Mouse (Mus musculus) CH12.LX (cell line): ENCODE data around the gene Fyttd1. TPM values are rescaled to one million over a fixed set of nuclear protein-coding genes. Genes with fewer than 3 reads are reported as not detected.

Experiments
- DNase-seq: peaks from one replicate; pipeline ENCODE4 v3.0.0-alpha.2; 2013; ENCODE audit errors: extremely low read depth
- H3K27ac ChIP-seq: 2 replicates; pipeline ENCODE4 v1.5.1; 2012; ENCODE audit warnings: low read depth, mild to moderate bottlenecking, control low read depth, moderate library complexity; ENCODE audit not compliant: insufficient read depth
- H3K27me3 ChIP-seq: replicated peaks from 2 replicates; pipeline ENCODE3; 2012; ENCODE audit warnings: inconsistent platforms
- H3K36me3 ChIP-seq, 2 experiments: replicated peaks in 1 of 2; 2 replicates each; pipeline versions ENCODE3 to v1.6.1; 2012; ENCODE audit warnings: inconsistent platforms in 1 of 2, low read length in 1 of 2, mild to moderate bottlenecking in 1 of 2, mixed read lengths in 1 of 2, moderate library complexity in 1 of 2; ENCODE audit not compliant: control insufficient read depth in 1 of 2, insufficient read depth in 1 of 2
- H3K4me1 ChIP-seq, 2 experiments: 2 replicates each; pipeline ENCODE4 v1.6.1; 2012; ENCODE audit warnings: inconsistent platforms in 1 of 2, moderate library complexity in 1 of 2; ENCODE audit not compliant: insufficient read depth in 2 of 2, control insufficient read depth in 1 of 2
- H3K4me2 ChIP-seq: 2 replicates; pipeline ENCODE4 v1.6.1; 2012; ENCODE audit warnings: low read depth, mild to moderate bottlenecking, control low read depth; ENCODE audit not compliant: poor library complexity, insufficient read depth, severe bottlenecking
- H3K4me3 ChIP-seq, 3 experiments: fragments of 150-350 bp in 1 of 3; sonication (generic) in 1 of 3; replicated peaks in 1 of 3; 2 replicates each; pipeline versions ENCODE3 to v1.5.1; 2011 to 2012; ENCODE audit warnings: low read depth in 2 of 3, low read length in 2 of 3, mild to moderate bottlenecking in 2 of 3, moderate library complexity in 2 of 3, control low read depth in 1 of 3, improper control_type of control experiment in 1 of 3, inconsistent platforms in 1 of 3, mixed read lengths in 1 of 3; ENCODE audit not compliant: poor library complexity in 1 of 3
- H3K79me2 ChIP-seq: replicated peaks from 2 replicates; pipeline ENCODE4 v1.6.1; 2012; ENCODE audit warnings: mild to moderate bottlenecking, moderate library complexity; ENCODE audit not compliant: control insufficient read depth, poor library complexity, insufficient read depth, severe bottlenecking; ENCODE audit errors: extremely low read depth
- H3K9ac ChIP-seq: 2 replicates; pipeline ENCODE4 v1.6.1; 2012; ENCODE audit warnings: low read depth, mild to moderate bottlenecking, control low read depth, moderate library complexity; ENCODE audit not compliant: insufficient read depth
- H3K9me3 ChIP-seq: replicated peaks from 2 replicates; pipeline ENCODE3; 2012; ENCODE audit warnings: low read length, inconsistent platforms, mixed read lengths
- BHLHE40 ChIP-seq: IDR thresholded peaks from 2 replicates; pipeline ENCODE4 v1.6.1; 2011; ENCODE audit warnings: mild to moderate bottlenecking, low read depth, low read length, improper control_type of control experiment
- CHD1 ChIP-seq: IDR thresholded peaks from 2 replicates; pipeline ENCODE4 v1.6.1; 2012; ENCODE audit warnings: low read depth, low read length, improper control_type of control experiment, inconsistent platforms
- CTCF ChIP-seq, 2 experiments: IDR thresholded peaks in 1 of 2; conservative IDR thresholded peaks in 1 of 2; 2 replicates each; pipeline ENCODE4 v1.5.1; 2011 to 2012; ENCODE audit warnings: low read depth in 2 of 2, low read length in 2 of 2, improper control_type of control experiment in 1 of 2, inconsistent platforms in 1 of 2, mild to moderate bottlenecking in 1 of 2, moderate library complexity in 1 of 2
- E2F4 ChIP-seq: IDR thresholded peaks from 2 replicates; pipeline ENCODE4 v1.6.1; 2011; ENCODE audit warnings: low read depth, low read length, improper control_type of control experiment; ENCODE audit not compliant: insufficient replicate concordance
- ELF1 ChIP-seq: IDR thresholded peaks from 2 replicates; pipeline ENCODE4 v1.6.1; 2014; ENCODE audit warnings: low read depth, mild to moderate bottlenecking, inconsistent platforms, low read length, improper control_type of control experiment
- EP300 ChIP-seq: IDR thresholded peaks from 2 replicates; pipeline ENCODE4 v1.6.1; 2011; ENCODE audit warnings: low read length, improper control_type of control experiment
- ETS1 ChIP-seq: conservative IDR thresholded peaks from 2 replicates; pipeline ENCODE4 v1.6.1; 2012; ENCODE audit warnings: low read depth, mild to moderate bottlenecking, inconsistent platforms, low read length, improper control_type of control experiment, moderate library complexity
- HCFC1 ChIP-seq: IDR thresholded peaks from 2 replicates; pipeline ENCODE4 v1.6.1; 2012; ENCODE audit warnings: low read depth, mild to moderate bottlenecking, inconsistent platforms, low read length, improper control_type of control experiment
- IRF4 ChIP-seq: IDR thresholded peaks from 2 replicates; pipeline ENCODE4 v1.6.1; 2014; ENCODE audit warnings: low read depth, mild to moderate bottlenecking, inconsistent platforms, low read length, improper control_type of control experiment
- JUN ChIP-seq: IDR thresholded peaks from 2 replicates; pipeline ENCODE4 v1.6.1; 2011; ENCODE audit warnings: low read depth, mild to moderate bottlenecking, low read length, improper control_type of control experiment, moderate library complexity; ENCODE audit not compliant: insufficient read depth
- JUND ChIP-seq: conservative IDR thresholded peaks from 2 replicates; pipeline ENCODE4 v1.6.1; 2011; ENCODE audit warnings: low read depth, low read length, improper control_type of control experiment
- KAT2A ChIP-seq: IDR thresholded peaks from 2 replicates; pipeline ENCODE4 v1.6.1; 2012; ENCODE audit warnings: low read length, improper control_type of control experiment, inconsistent platforms; ENCODE audit not compliant: insufficient replicate concordance
- MAFK ChIP-seq: IDR thresholded peaks from 2 replicates; pipeline ENCODE4 v1.6.1; 2011; ENCODE audit warnings: low read length, improper control_type of control experiment; ENCODE audit not compliant: insufficient replicate concordance
- MAX ChIP-seq: IDR thresholded peaks from 2 replicates; pipeline ENCODE4 v1.6.1; 2011; ENCODE audit warnings: low read length, improper control_type of control experiment
- MEF2A ChIP-seq: IDR thresholded peaks from 2 replicates; pipeline ENCODE4 v1.6.1; 2014; ENCODE audit warnings: low read depth, mild to moderate bottlenecking, inconsistent platforms, low read length, improper control_type of control experiment, borderline replicate concordance
- MXI1 ChIP-seq: IDR thresholded peaks from 2 replicates; pipeline ENCODE4 v1.6.1; 2011; ENCODE audit warnings: mild to moderate bottlenecking, low read depth, low read length, improper control_type of control experiment
- MYC ChIP-seq: IDR thresholded peaks from 2 replicates; pipeline ENCODE4 v1.6.1; 2011; ENCODE audit warnings: low read depth, mild to moderate bottlenecking, improper control_type of control experiment, low read length
- NELFE ChIP-seq: IDR thresholded peaks from 2 replicates; pipeline ENCODE4 v1.6.1; 2011; ENCODE audit warnings: low read depth, low read length, improper control_type of control experiment
- NRF1 ChIP-seq: IDR thresholded peaks from 2 replicates; pipeline ENCODE4 v1.6.1; 2014; ENCODE audit warnings: low read depth, mild to moderate bottlenecking, inconsistent platforms, low read length, improper control_type of control experiment, moderate library complexity
- POLR2A ChIP-seq: IDR thresholded peaks from 2 replicates; pipeline ENCODE4 v1.6.1; 2011; ENCODE audit warnings: low read depth, mild to moderate bottlenecking, improper control_type of control experiment, low read length
- POLR2AphosphoS2 ChIP-seq: IDR thresholded peaks from 2 replicates; pipeline ENCODE4 v1.6.1; 2011; ENCODE audit warnings: low read depth, low read length, improper control_type of control experiment
- RCOR1 ChIP-seq: conservative IDR thresholded peaks from 2 replicates; pipeline ENCODE4 v1.6.1; 2012; ENCODE audit warnings: low read depth, mild to moderate bottlenecking, inconsistent platforms, low read length, improper control_type of control experiment
- TCF12 ChIP-seq: IDR thresholded peaks from 2 replicates; pipeline ENCODE4 v1.6.1; 2014; ENCODE audit warnings: low read depth, mild to moderate bottlenecking, inconsistent platforms, low read length, improper control_type of control experiment
- UBTF ChIP-seq: IDR thresholded peaks from 2 replicates; pipeline ENCODE4 v1.6.1; 2012; ENCODE audit warnings: low read depth, mild to moderate bottlenecking, inconsistent platforms, low read length, improper control_type of control experiment, moderate library complexity
- ZC3H11A ChIP-seq: IDR thresholded peaks from 2 replicates; pipeline ENCODE4 v1.6.1; 2012; ENCODE audit warnings: low read depth, mild to moderate bottlenecking, inconsistent platforms, low read length, improper control_type of control experiment
- ZKSCAN1 ChIP-seq: IDR thresholded peaks from 2 replicates; pipeline ENCODE4 v1.6.1; 2012; ENCODE audit warnings: low read depth, inconsistent platforms, low read length, improper control_type of control experiment, borderline replicate concordance
- ZMIZ1 ChIP-seq: IDR thresholded peaks from 2 replicates; pipeline ENCODE4 v1.6.1; 2012; ENCODE audit warnings: low read depth, mild to moderate bottlenecking, inconsistent platforms, low read length, improper control_type of control experiment
- ZNF384 ChIP-seq: IDR thresholded peaks from 2 replicates; pipeline ENCODE4 v1.6.1; 2012; ENCODE audit warnings: low read depth, low read length, improper control_type of control experiment, inconsistent platforms
- dilution Hi-C: fragments of 300-500 bp; cut with MboI; formaldehyde crosslinking; loops from 2 replicates; pipeline ENCODE4 v1.14.3; 2020; ENCODE audit warnings: low sequenced_read_pairs; ENCODE audit not compliant: extremely low pct_unique_long_range_greater_than_20kb, extremely low pct_ligation_motif_present
- in situ Hi-C: fragments of 300-500 bp; cut with MboI; formaldehyde crosslinking; loops from 3 replicates; pipeline ENCODE4 v1.14.3; 2019; ENCODE audit warnings: low sequenced_read_pairs, low pct_ligation_motif_present, low pct_unique_long_range_greater_than_20kb, mixed read lengths
- polyA plus RNA-seq: library from polyadenylated mRNA; unstranded; fragments of >175 nt; gene quantifications from 2 replicates; pipeline ENCODE4 v1.2.1, GENCODE M21; 2012; ENCODE audit warnings: low read depth; ENCODE audit not compliant: insufficient read length
- total RNA-seq, 2 experiments: library from RNA; depleted of rRNA; stranded (reverse); fragments of 300-350 nt in 1 of 2; fragments of >200 nt in 1 of 2; gene quantifications; 2 replicates each; pipeline ENCODE4 v1.2.3; 2012 to 2014

Gene Fyttd1
- total and polyA plus RNA-seq, 3 experiments = 148 to 264 (median 168) TPM

DNA sequence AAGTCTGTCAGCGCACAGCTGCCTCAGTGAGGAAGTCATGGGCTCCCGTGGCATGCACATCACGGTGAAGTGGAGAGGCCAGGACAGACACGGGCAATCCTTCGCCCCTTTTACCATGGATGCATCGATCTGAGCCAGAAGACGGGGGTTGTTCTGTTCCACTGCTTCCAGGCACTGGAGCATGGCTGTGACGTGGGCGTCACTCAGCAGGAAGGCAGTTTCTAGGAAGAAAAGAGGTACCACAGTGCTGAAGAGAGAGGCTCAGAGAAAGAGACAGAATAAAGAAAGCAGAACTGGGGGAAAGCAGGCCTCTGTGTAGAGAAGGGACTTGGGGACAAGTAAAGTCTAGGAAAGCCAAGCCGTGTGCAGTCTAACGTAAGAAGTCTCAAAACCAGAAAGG is 30.2 kb upstream of the Fyttd1 start:
- TF ChIP-seq POLR2A = no peak
- TF ChIP-seq CHD1 = no peak
- TF ChIP-seq BHLHE40 = no peak
- no peak for TF ChIP-seq ETS1
- TF ChIP-seq MAX = no peak
- TF ChIP-seq MXI1 = no peak
- TF ChIP-seq HCFC1 = no peak
- TF ChIP-seq ELF1 = no peak
- no peak for TF ChIP-seq ZKSCAN1
- no peak for TF ChIP-seq KAT2A
- TF ChIP-seq ZNF384 = no peak
- TF ChIP-seq RCOR1 = no peak
- TF ChIP-seq NELFE = no peak
- TF ChIP-seq MAFK = no peak
- no peak for TF ChIP-seq ZC3H11A
- no peak for TF ChIP-seq JUND
- no peak for TF ChIP-seq JUN
- no peak for TF ChIP-seq MEF2A
- TF ChIP-seq MYC = no peak
- no peak for TF ChIP-seq CTCF (conservative IDR thresholded peaks at IDR 0.05 in 1 of 2, IDR thresholded peaks at IDR 0.05 in 1 of 2; ENCODE audit: low read depth in 2 of 2, low read length in 2 of 2)
- Histone ChIP-seq H3K36me3 (peaks cover 31 to 83% of the 10 kb centered on the region in 2 experiments), H3K9ac (no peak overlapping the region), H3K4me2 (no peak overlapping the region), H3K4me3 (no peak overlapping the region), H3K79me2 (no peaks in the 10 kb centered on the region), H3K4me1 (no peaks in the 10 kb centered on the region), H3K27ac (no peak overlapping the region), H3K9me3 (no peaks in the 10 kb centered on the region), H3K27me3 (no peaks in the 10 kb centered on the region)
- in situ Hi-C loops (no loop called here), dilution Hi-C loops (no loop called here)
- DNase-seq = no peak

DNA sequence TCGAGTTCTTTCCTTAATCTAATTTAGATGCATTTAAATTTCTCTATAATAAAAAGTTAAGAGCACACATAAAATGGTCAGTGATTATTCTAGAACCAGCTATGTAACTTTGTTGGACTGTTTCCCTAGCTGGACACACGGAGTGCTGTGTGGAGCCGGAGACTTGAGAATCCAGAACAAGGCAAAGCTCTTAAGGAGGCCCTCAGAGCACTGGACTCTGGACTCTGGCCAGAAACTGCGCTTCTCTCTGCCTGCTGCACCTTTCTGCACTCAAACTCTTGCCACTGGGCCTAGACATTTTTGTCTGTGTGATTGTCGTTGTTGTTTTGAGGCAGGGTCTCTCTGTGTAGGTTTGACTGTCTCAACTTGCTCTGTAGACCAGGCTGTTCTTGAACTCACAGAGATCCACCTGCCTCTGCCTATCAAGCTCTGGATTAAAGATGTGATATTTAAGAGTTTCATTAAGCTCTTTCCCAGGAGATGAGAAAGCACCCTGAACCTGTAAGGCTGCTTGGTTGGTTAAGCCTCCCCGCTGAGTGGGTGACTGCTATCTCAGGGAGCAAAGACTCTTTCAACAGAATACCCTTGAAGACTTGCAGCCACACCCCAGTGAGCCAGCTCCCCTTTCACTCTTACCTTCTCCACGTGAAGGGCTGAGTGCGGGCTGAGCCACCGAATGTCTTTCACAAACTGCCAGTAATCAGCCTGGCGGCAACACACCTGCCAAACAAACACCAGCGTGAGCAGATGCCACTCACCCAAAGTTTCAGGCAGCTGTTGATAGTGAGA is 28.1 kb upstream of the Fyttd1 start:
- TF ChIP-seq UBTF (no peak), NRF1 (no peak), E2F4 (no peak), ELF1 (no peak), JUN (no peak), MXI1 (no peak), ZKSCAN1 (no peak), ZNF384 (no peak), POLR2AphosphoS2 (no peak), IRF4 (no peak), ZMIZ1 (no peak), EP300 (no peak), ZC3H11A (no peak), MYC (no peak), CHD1 (no peak), TCF12 (no peak)

More for the DNA sequence above, 28.1 kb upstream of the Fyttd1 start:
- Histone ChIP-seq H3K36me3 (peaks cover 24 to 75% of the 10 kb centered on the region in 2 experiments), H3K9me3 (no peaks in the 10 kb centered on the region), H3K4me3 (no peak overlapping the region), H3K79me2 (no peaks in the 10 kb centered on the region), H3K27ac (no peak overlapping the region), H3K4me1 (peaks cover 2 to 8% of the 10 kb centered on the region in 2 experiments; a peak in 2 of 4 replicates), H3K4me2 (no peak overlapping the region), H3K9ac (no peak overlapping the region), H3K27me3 (no peaks in the 10 kb centered on the region)
- dilution Hi-C loops = no loop called here
- in situ Hi-C loops = no loop called here
- DNase-seq = no peak
